Mouse (Mus musculus): ENCODE data around the gene Smlr1. TPM values are rescaled to one million over a fixed set of nuclear protein-coding genes. Genes with fewer than 3 reads are reported as not detected.

Smlr1 gene
- polyA plus RNA-seq, 1 experiment: 0.10 TPM

GRCm38 (mm10) chr10:25533513-25534246, 2.4 kb downstream of the Smlr1 start:
- TF ChIP-seq POLR2A (IDR thresholded peaks at IDR 0.05; ENCODE audit: borderline replicate concordance, extremely low read depth, insufficient read depth, insufficient read length, poor library complexity, severe bottlenecking) (no peak), CTCF (IDR thresholded peaks at IDR 0.05; ENCODE audit: borderline replicate concordance, extremely low read depth, insufficient read depth, insufficient read length) (no peak)
- no peak for DNase-seq (ENCODE audit: low read depth)

- no peak for TF ChIP-seq POLR2A (IDR thresholded peaks at IDR 0.05; ENCODE audit: borderline replicate concordance, extremely low read depth, insufficient read depth, insufficient read length, poor library complexity, severe bottlenecking)
- TF ChIP-seq CTCF (IDR thresholded peaks at IDR 0.05; ENCODE audit: borderline replicate concordance, extremely low read depth, insufficient read depth, insufficient read length): no peak
- no peak for DNase-seq (ENCODE audit: low read depth)
Measured at GRCm38 (mm10) chr10:25533105-25533504, 3.0 kb downstream of the Smlr1 start.

DNA sequence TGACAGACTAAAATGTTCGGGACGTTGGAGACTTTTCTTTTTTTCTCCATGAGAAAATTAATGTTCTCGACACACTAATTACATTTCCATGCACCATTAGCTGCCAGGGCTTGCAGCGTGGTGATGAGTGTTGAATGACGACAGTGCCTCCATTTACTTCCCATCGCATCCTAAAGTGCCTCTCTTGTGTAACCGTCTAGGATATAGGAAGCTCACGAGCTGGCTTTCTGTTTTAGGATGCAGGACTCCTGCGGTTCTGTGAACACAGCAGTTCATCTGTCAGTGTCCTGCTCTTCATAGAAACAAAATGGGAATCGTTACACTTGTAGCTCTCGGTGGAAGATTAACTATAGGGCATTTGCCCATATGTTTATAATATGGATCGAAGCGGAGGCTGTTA, 4.7 kb downstream of the Smlr1 start:
- DNase-seq (ENCODE audit: low read depth): no peak
- TF ChIP-seq CTCF (IDR thresholded peaks at IDR 0.05; ENCODE audit: borderline replicate concordance, extremely low read depth, insufficient read depth, insufficient read length) (no peak), POLR2A (IDR thresholded peaks at IDR 0.05; ENCODE audit: borderline replicate concordance, extremely low read depth, insufficient read depth, insufficient read length, poor library complexity, severe bottlenecking) (no peak)

DNA sequence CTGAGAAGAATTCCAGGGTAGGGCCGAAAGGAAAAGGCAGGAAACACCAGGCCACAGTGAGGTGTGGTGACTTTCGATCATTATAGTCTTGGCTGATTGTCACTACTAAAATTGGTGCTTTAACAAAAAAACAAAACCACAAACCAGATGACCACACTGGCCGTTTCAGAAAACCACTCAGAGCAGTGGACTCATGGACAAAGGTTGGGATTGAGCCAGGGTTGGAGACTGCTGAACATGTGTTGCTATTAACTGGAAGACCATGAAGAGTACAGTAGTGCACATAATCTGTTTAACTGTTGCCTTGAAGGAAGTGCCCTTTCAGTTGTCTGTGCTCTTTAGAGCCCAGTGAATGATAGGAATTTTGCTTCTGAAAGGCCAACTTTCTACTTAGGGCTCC, 8.9 kb downstream of the Smlr1 start:
- TF ChIP-seq CTCF (IDR thresholded peaks at IDR 0.05; ENCODE audit: borderline replicate concordance, extremely low read depth, insufficient read depth, insufficient read length) (no peak), POLR2A (IDR thresholded peaks at IDR 0.05; ENCODE audit: borderline replicate concordance, extremely low read depth, insufficient read depth, insufficient read length, poor library complexity, severe bottlenecking) (no peak)

DNA sequence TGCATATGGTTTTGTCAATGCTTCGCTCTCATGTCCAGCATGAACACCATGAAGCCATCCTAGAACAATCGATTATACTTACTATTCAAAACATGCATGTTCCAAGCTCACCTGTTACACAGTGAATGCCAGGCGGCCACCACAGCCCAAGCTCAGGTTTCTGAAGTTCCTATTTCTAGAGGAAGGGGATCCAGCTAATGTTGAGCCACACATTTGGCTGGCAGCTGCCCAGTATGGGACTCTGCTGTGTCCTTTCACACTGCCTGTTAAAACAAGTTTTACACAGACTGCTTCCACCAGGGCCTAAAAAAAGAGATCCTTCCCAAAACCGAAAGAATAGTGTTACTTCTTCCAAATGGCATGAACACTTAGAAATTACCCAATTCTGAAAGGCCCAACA, 9.4 kb downstream of the Smlr1 start:
- TF ChIP-seq POLR2A (IDR thresholded peaks at IDR 0.05; ENCODE audit: borderline replicate concordance, extremely low read depth, insufficient read depth, insufficient read length, poor library complexity, severe bottlenecking) (no peak), CTCF (IDR thresholded peaks at IDR 0.05; ENCODE audit: borderline replicate concordance, extremely low read depth, insufficient read depth, insufficient read length) (no peak)
- no peak for DNase-seq (ENCODE audit: low read depth)

More for the DNA sequence above, 8.9 kb downstream of the Smlr1 start:
- DNase-seq (ENCODE audit: low read depth): no peak

DNA sequence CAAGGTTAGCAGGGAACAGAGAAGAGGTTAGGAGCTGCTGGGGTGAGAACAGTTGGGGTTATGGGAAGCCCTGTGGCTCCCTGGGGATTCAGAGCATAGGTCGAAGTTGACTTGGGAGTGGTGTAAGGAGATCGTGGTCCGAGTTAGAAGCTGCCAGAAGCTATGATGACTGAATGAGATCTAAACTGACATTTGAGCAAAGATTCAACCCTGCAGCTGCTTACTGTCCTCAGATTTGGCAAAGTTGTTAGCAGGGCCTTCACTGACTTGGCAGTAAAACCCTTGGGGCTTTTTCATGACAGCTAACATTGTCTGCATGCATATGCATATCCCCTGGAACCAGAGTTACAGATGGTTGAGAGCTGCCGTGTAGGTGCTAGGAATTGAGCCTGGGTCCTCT, 9.9 kb downstream of the Smlr1 start:
- no peak for DNase-seq (ENCODE audit: low read depth)
- TF ChIP-seq CTCF (IDR thresholded peaks at IDR 0.05; ENCODE audit: borderline replicate concordance, extremely low read depth, insufficient read depth, insufficient read length): no peak
- TF ChIP-seq POLR2A (IDR thresholded peaks at IDR 0.05; ENCODE audit: borderline replicate concordance, extremely low read depth, insufficient read depth, insufficient read length, poor library complexity, severe bottlenecking): no peak

DNA sequence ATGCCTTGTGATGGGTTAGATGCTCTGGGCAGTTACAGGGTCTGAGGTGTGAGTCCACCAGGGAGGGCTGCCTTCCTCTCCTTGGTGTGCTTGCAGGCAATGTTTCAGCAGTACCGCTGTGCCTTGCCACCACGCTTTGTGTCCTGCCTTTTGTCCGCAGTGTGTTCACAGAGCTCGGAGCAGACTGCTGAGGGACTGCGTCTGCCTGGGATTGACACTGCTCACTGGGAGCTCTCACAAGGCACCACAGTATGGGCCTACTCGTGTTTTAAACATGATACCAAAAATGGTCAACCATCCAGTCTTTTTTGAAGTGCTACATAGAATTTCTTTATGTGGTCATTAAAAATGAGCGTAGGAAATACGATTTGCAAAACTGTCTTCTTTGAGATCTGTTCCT, 12.3 kb downstream of the Smlr1 start:
- DNase-seq (ENCODE audit: low read depth): no peak
- TF ChIP-seq CTCF (IDR thresholded peaks at IDR 0.05; ENCODE audit: borderline replicate concordance, extremely low read depth, insufficient read depth, insufficient read length) (no peak), POLR2A (IDR thresholded peaks at IDR 0.05; ENCODE audit: borderline replicate concordance, extremely low read depth, insufficient read depth, insufficient read length, poor library complexity, severe bottlenecking) (no peak)

GRCm38 (mm10) chr10:25520428-25520827, 15.6 kb downstream of the Smlr1 start:
- TF ChIP-seq CTCF (IDR thresholded peaks at IDR 0.05; ENCODE audit: borderline replicate concordance, extremely low read depth, insufficient read depth, insufficient read length) (no peak), POLR2A (IDR thresholded peaks at IDR 0.05; ENCODE audit: borderline replicate concordance, extremely low read depth, insufficient read depth, insufficient read length, poor library complexity, severe bottlenecking) (no peak)
- DNase-seq (ENCODE audit: low read depth): peak; percentile 17

DNA sequence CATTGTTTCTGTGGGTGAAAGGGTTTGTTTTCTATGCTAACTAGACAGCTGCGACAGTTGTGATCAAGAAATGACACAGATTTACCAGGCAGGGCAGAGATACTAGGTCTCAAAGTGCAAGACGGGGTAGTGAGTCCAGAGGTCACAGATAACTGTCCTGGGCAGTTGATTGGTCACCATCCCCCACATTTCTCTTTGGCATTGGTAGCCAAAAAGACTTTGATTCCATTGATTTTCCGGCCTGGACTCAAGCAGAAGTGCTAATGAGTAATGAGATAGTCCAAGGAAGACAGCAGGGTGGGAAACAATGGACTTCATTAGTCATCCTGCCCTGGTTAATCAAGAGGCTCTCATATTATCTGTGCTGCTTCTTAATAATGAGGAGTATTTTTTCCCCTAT, 16.1 kb downstream of the Smlr1 start:
- DNase-seq (ENCODE audit: low read depth): no peak
- TF ChIP-seq CTCF (IDR thresholded peaks at IDR 0.05; ENCODE audit: borderline replicate concordance, extremely low read depth, insufficient read depth, insufficient read length) (no peak), POLR2A (IDR thresholded peaks at IDR 0.05; ENCODE audit: borderline replicate concordance, extremely low read depth, insufficient read depth, insufficient read length, poor library complexity, severe bottlenecking) (no peak)

DNA sequence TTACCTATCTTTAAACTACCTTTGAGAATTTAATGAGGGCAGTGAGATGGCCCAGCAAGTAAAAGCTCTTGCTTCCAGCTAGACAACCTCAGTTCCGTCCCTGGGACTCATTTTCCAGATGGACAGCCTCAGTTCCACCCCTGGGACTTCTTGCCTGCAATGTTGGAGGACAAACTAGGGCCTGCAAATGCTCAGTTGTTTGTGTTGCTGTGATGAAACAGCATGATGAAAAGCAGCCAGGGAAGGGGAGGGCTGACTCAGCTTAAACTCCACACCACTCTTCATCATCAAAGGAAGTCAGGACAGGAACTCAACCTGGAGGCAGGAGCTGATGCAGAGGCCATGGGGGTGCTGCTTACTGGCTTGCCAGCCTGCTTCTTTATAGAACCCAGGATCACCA, 22.2 kb downstream of the Smlr1 start:
- DNase-seq (ENCODE audit: low read depth): no peak
- TF ChIP-seq POLR2A (IDR thresholded peaks at IDR 0.05; ENCODE audit: borderline replicate concordance, extremely low read depth, insufficient read depth, insufficient read length, poor library complexity, severe bottlenecking) (no peak), CTCF (IDR thresholded peaks at IDR 0.05; ENCODE audit: borderline replicate concordance, extremely low read depth, insufficient read depth, insufficient read length) (no peak)

DNA sequence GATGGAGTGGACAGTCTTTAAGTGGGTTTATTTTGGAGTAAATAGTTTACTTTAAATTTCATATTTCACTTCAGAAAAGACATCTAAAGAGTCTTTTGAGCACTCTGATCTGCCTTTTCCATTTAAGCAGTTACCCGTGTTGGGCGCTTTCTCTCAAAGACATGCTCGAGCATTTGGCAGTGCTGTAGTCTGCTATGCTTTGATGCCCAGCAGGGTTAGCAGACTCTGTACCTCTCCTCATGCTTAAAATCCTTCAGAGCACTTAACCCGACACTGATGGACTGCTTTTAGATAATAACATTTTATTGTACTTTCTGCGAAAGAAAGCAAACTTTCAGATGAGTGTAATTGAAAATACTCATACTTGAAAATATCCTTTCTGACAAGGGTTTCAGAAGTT, 32.8 kb downstream of the Smlr1 start:
- TF ChIP-seq CTCF (IDR thresholded peaks at IDR 0.05; ENCODE audit: borderline replicate concordance, extremely low read depth, insufficient read depth, insufficient read length): no peak
- no peak for TF ChIP-seq POLR2A (IDR thresholded peaks at IDR 0.05; ENCODE audit: borderline replicate concordance, extremely low read depth, insufficient read depth, insufficient read length, poor library complexity, severe bottlenecking)
- no peak for DNase-seq (ENCODE audit: low read depth)
